Mouse (Mus musculus) forebrain, embryonic 13.5 days (tissue): ENCODE measurements at regions not wholly inside any gene's neighbourhood (a gene's known extent, or its start where the extent isn't known, plus 50 kb on each side); places are given as distances from the start of the nearest gene placed in this dataset.

ENCODE experiments used
- ATAC-seq: fragments of 200-750 bp; cut with Nextera tagmentation; 2 replicates; pipeline ENCODE4 v1.8.0; 2017
- H3K27ac ChIP-seq: fragments of 300-500 bp; sonication (generic); 2 replicates; pipeline ENCODE4 v1.5.1; 2015; ENCODE audit warnings: inconsistent platforms, mild to moderate bottlenecking, moderate library complexity
- H3K27me3 ChIP-seq: fragments of 300-500 bp; sonication (generic); 2 replicates; pipeline ENCODE4 v1.6.1; 2015; ENCODE audit warnings: mild to moderate bottlenecking, inconsistent platforms
- H3K36me3 ChIP-seq: fragments of 300-500 bp; sonication (generic); 2 replicates; pipeline ENCODE4 v1.6.1; 2015; ENCODE audit warnings: mild to moderate bottlenecking, inconsistent platforms; ENCODE audit not compliant: poor library complexity, severe bottlenecking
- H3K4me1 ChIP-seq: fragments of 300-500 bp; sonication (generic); 2 replicates; pipeline ENCODE4 v1.6.1; 2015; ENCODE audit warnings: inconsistent platforms
- H3K4me2 ChIP-seq: fragments of 300-500 bp; sonication (generic); 2 replicates; pipeline ENCODE4 v1.6.1; 2015; ENCODE audit warnings: inconsistent platforms, mild to moderate bottlenecking, moderate library complexity
- H3K4me3 ChIP-seq: fragments of 300-500 bp; sonication (generic); 2 replicates; pipeline ENCODE4 v1.5.1; 2015; ENCODE audit warnings: mild to moderate bottlenecking, inconsistent platforms
- H3K9ac ChIP-seq: fragments of 300-500 bp; sonication (generic); 2 replicates; pipeline ENCODE4 v1.6.1; 2015; ENCODE audit warnings: mild to moderate bottlenecking, inconsistent platforms
- H3K9me3 ChIP-seq: fragments of 300-500 bp; sonication (generic); replicated peaks from 2 replicates; pipeline ENCODE4 v1.6.1; 2016; ENCODE audit warnings: inconsistent platforms
- WGBS: fragments of 180-500 bp; shearing (Covaris S2); methylation state at CpG from one replicate; pipeline ENCODE4 v1.1.7; 2015; 5-methylcytosine and 5-hydroxymethylcytosine counted together

DNA sequence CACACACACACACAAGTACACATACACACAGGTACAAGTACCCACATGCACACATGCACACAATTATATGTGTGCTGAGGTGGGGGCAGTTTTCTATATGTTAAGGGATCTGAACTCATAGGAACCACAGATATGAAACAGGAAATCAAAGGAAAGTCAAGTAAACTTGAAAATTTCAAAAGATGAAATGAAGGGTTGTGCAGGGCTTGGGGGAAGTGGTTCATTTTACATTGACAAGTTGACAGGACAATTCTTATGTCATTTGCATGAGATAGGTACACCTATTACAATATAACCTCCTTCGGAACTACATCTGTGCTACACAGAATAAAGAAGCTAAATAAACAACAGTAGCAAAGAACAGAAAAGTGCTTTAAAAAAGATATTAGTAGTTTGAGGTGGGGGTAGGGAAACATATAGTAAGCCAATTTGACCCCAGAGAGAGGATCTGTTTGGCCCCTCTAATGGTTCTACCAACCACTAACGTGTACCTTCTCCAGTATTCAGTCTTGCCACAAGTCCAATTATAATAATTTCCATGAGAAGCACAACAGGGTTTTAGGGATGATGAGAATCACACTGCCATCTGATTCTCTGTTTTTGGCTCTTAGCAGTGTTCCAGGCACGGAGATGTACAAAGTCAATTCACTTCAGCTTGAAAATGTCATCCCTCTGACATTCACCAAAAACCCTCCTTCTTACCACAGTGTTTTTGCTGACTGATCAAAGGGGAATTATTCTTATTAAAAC lies 51.7 kb upstream of the Lin7a start:
- Histone ChIP-seq H3K4me1 (no peaks in the 10 kb centered on the region), H3K27ac (no peak overlapping the region), H3K4me2 (no peak overlapping the region), H3K4me3 (no peak overlapping the region), H3K9me3 (no peaks in the 10 kb centered on the region), H3K9ac (no peak overlapping the region), H3K27me3 (no peaks in the 10 kb centered on the region), H3K36me3 (no peaks in the 10 kb centered on the region)
- WGBS = 90% methylated on average over 3 of the region's 3 CpGs
- ATAC-seq = no peak

DNA sequence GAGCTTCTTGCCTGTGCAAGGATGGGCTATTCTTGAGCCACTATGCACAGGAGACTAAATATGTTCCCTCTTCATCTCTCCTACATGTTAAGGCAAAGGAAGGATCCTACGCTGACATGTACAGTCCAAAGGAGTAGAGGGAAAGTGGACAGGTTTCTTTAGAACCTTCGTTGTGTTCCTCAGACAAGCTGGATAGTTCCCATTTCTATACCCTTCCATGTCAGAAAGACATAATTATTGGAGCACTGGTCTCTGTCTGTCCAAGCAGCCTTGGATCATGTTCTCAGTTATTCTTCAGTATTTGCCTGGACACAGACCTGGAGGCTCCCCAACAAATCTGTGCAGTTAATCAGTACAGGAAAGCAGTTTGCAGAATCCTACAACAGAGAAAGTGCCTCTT lies 51.0 kb upstream of the Lin7a start:
- no peak overlapping the region for H3K4me3 ChIP-seq
- no peaks in the 10 kb centered on the region for H3K27me3 ChIP-seq
- no peaks in the 10 kb centered on the region for H3K9me3 ChIP-seq
- 91% methylated on average over 2 of the region's 2 CpGs for WGBS
- no peaks in the 10 kb centered on the region for H3K4me1 ChIP-seq
- no peak for ATAC-seq
- H3K27ac ChIP-seq = no peak overlapping the region
- H3K4me2 ChIP-seq = no peak overlapping the region
- no peaks in the 10 kb centered on the region for H3K36me3 ChIP-seq
- no peak overlapping the region for H3K9ac ChIP-seq

DNA sequence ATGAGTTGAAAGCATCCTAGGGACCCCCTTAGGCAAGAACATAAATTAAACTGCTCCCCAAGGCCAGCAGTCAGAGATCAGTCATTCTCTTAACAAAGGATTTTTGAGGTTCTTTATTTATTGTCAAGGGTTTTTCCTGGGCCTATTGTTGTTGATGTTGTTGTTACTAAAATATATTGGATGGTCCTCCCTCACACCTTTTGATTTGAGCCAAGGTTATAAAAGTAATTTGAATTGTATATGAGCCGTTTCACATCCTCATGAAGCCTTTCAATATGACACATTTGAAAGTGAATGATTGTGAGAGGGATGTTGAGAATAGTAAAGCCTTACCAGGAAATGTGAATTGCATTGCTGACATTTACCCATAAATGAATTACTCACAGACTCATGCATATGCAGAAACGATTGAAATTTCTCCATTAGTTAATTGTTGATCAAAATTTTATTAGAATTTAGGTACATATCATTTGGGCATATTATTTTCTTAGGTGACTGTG lies 50.3 kb upstream of the Lin7a start:
- Histone ChIP-seq H3K9ac (no peak overlapping the region), H3K4me3 (no peak overlapping the region), H3K36me3 (no peaks in the 10 kb centered on the region), H3K4me1 (no peaks in the 10 kb centered on the region), H3K27ac (no peak overlapping the region), H3K4me2 (no peak overlapping the region), H3K9me3 (no peaks in the 10 kb centered on the region), H3K27me3 (no peaks in the 10 kb centered on the region)
- 83% methylated on average over 2 of the region's 2 CpGs for WGBS
- no peak for ATAC-seq
